ENCODE assay signal across 24 mouse cellular contexts in the genomic region with DNA sequence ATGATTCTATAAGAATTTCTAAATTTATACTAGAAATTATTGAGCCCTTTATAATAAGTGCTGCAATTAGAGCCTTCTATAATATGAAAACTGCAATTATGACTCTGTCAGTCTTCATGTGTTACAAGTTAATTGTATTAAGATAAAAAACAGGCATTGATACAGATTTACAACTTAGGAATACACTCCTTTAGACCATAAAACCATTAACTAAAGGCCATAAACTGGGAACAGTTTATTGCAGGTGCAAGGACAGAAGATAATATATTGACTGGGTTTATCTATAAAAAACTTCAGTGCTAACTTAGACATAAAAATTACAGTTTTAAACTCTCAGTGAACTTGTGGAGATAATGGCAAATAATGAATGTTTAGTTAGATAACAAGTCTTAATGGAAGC. TPM values are rescaled to one million over a fixed set of nuclear protein-coding genes. Genes with fewer than 3 reads are reported as not detected.
DNase-seq lines count a peak whose midpoint lies in the region; ATAC-seq and TF ChIP-seq lines count a peak whose summit lies in the region.
"Had no signal": no experiment of that assay in that cellular context is flagged by ENCODE, and none has a peak within 500 bp of the region (broad histone marks: within the 10 kb centered on the region; RNA-seq: fewer than 3 reads in every experiment).

No protein-coding gene starts in this region.

- no peaks in the 10 kb centered on the region for H3K9me3 ChIP-seq in intestine, embryonic 15.5 days
- no peaks in the 10 kb centered on the region for H3K9me3 ChIP-seq in intestine, embryonic 16.5 days (ENCODE audit: control insufficient read depth, low read length)
- no peaks in the 10 kb centered on the region for H3K9me3 ChIP-seq in intestine, postnatal 0 days (ENCODE audit: control insufficient read depth)
- H3K9me3 ChIP-seq: G1E had no signal

- H3K9ac ChIP-seq in intestine, embryonic 15.5 days, result no peak overlapping the region
- H3K9ac ChIP-seq in intestine, embryonic 16.5 days (ENCODE audit: low read depth, low read length), result no peak overlapping the region
- no peak overlapping the region for H3K9ac ChIP-seq in intestine, postnatal 0 days (ENCODE audit: low read depth, low read length)

- H3K4me2 ChIP-seq in intestine, embryonic 15.5 days (replicated peaks), result no peak overlapping the region
- no peak overlapping the region for H3K4me2 ChIP-seq in intestine, embryonic 16.5 days (ENCODE audit: low read depth, low read length)
- H3K4me2 ChIP-seq in intestine, postnatal 0 days (replicated peaks; ENCODE audit: low read depth), result no peak overlapping the region

- DNase-seq in MN1 (ENCODE audit: low spot score), result no peak
- DNase-seq in right cerebral cortex, postnatal 10 days (ENCODE audit: low spot score in 2 of 2), result no peak
- DNase-seq in kidney, postnatal 10 days, result no peak
- DNase-seq: adrenal gland, adult 2 months; adrenal gland, adult 8-10 months; adrenal gland, postnatal 10 days; adrenal gland, postnatal 14 days; adrenal gland, postnatal 25 days; adrenal gland, postnatal 36 days; B cell, adult 2 months; cerebellum, adult 11 months; cerebellum, adult 11-12 months; cerebellum, adult 18-20 months; cerebellum, adult 2 months had no signal

- H3K4me1 ChIP-seq in intestine, embryonic 15.5 days (replicated peaks), result no peaks in the 10 kb centered on the region
- 0 out of 2 replicates have a peak, but pooled peaks cover 3% of the 10 kb centered on the region for H3K4me1 ChIP-seq in intestine, embryonic 16.5 days (ENCODE audit: control insufficient read depth, insufficient read depth, low read length)
- H3K4me1 ChIP-seq in intestine, postnatal 0 days (replicated peaks; ENCODE audit: control insufficient read depth, insufficient read depth, low read length), result no peaks in the 10 kb centered on the region

- ATAC-seq in intestine, embryonic 15.5 days, result peak; percentile 78; the same call in 1 of the 2 replicates
- peak; percentile 87 for ATAC-seq in intestine, embryonic 16.5 days
- ATAC-seq in intestine, postnatal 0 days, result 0 out of 2 replicates have a peak, but pooled peaks have one; percentile 38
- ATAC-seq: activated CD4-positive, CD25-positive, alpha-beta regulatory T cell, adult 4 months; CD4-positive, CD25-positive, alpha-beta regulatory T cell, adult 4 months; Patski had no signal

- no peak for TF ChIP-seq CTCF in intestine, postnatal 0 days (IDR thresholded peaks at IDR 0.05; ENCODE audit: low read depth)

- no peaks in the 10 kb centered on the region for H3K27me3 ChIP-seq in intestine, embryonic 15.5 days (replicated peaks)
- peaks cover 2% of the 10 kb centered on the region; the same call in 1 of the 2 replicates for H3K27me3 ChIP-seq in intestine, embryonic 16.5 days (replicated peaks; ENCODE audit: control insufficient read depth, insufficient read depth, low read length)
- H3K27me3 ChIP-seq in intestine, postnatal 0 days (replicated peaks; ENCODE audit: control insufficient read depth, insufficient read depth, low read length), result peaks cover 24% of the 10 kb centered on the region
- H3K27me3 ChIP-seq: CH12.LX had no signal

- H3K4me3 ChIP-seq in intestine, embryonic 15.5 days (replicated peaks), result no peak overlapping the region
- H3K4me3 ChIP-seq in intestine, embryonic 16.5 days (ENCODE audit: low read length), result no peak overlapping the region
- H3K4me3 ChIP-seq in intestine, postnatal 0 days (ENCODE audit: low read depth, low read length), result no peak overlapping the region

- no peaks in the 10 kb centered on the region for H3K36me3 ChIP-seq in intestine, embryonic 15.5 days
- no peaks in the 10 kb centered on the region for H3K36me3 ChIP-seq in intestine, embryonic 16.5 days (ENCODE audit: control insufficient read depth, insufficient read depth, low read length)
- no peaks in the 10 kb centered on the region for H3K36me3 ChIP-seq in intestine, postnatal 0 days (ENCODE audit: control insufficient read depth, insufficient read depth)
- H3K36me3 ChIP-seq: G1E had no signal

- no peak overlapping the region for H3K27ac ChIP-seq in intestine, embryonic 15.5 days
- no peak overlapping the region for H3K27ac ChIP-seq in intestine, embryonic 16.5 days (ENCODE audit: low read length)
- H3K27ac ChIP-seq in intestine, postnatal 0 days (ENCODE audit: low read depth, low read length), result no peak overlapping the region

RNA-seq across cellular contexts. Expression of gene Pabpc6, which starts 42.5 kb away (rescaled TPM):
- not detected in 2 replicates for polyA plus RNA-seq in intestine, embryonic 15.5 days (2015; fragmentation: Nextera tagmentation; extraction: Ambion mirVana)
- not detected in 2 replicates for polyA plus RNA-seq in intestine, embryonic 16.5 days (2015; fragmentation: Nextera tagmentation; extraction: Ambion mirVana)
- polyA plus RNA-seq in intestine, postnatal 0 days (2015; fragmentation: Nextera tagmentation; extraction: Ambion mirVana), result not detected in 2 replicates
- polyA plus RNA-seq: activated CD4-positive, CD25-positive, alpha-beta regulatory T cell, adult 4 months; adrenal gland, adult 2 months; brain, embryonic 14.5 days; C2C12; CD4-positive, CD25-positive, alpha-beta regulatory T cell, adult 4 months; cerebellum, adult 2 months; G1E; Patski had no signal
